Mouse (Mus musculus) left cerebral cortex, adult 2 months (tissue): ENCODE data around the gene Zfp266. TPM values are rescaled to one million over a fixed set of nuclear protein-coding genes. Genes with fewer than 3 reads are reported as not detected.
"Not testable (repeated sequence)": the region's sequence is repeated elsewhere in the genome, so short reads cannot be mapped to it uniquely, and the experiment has no call there.

ENCODE experiments used
- DNase-seq, 2 experiments: peaks; one replicate each; pipeline ENCODE4 v3.0.0; 2021 to 2022; ENCODE audit warnings: low spot score in 2 of 2, mixed read lengths in 1 of 2; ENCODE audit errors: extremely low spot score in 1 of 2
- H3K27ac ChIP-seq: fragments of 200-600 bp; 2 replicates; pipeline ENCODE4 v1.8.1; 2022
- H3K4me3 ChIP-seq: fragments of 200-600 bp; 2 replicates; pipeline ENCODE4 v1.8.1; 2022
- CTCF ChIP-seq: fragments of 200-600 bp; IDR thresholded peaks from 2 replicates; pipeline ENCODE4 v1.8.1; 2022; ENCODE audit warnings: antibody characterized with exemption, mild to moderate bottlenecking, moderate library complexity
- intact Hi-C: fragments of 180-260 bp; cut with DNase I; formaldehyde crosslinking; loops from one replicate; pipeline ENCODE4 v1.15.1; 2025
- long read RNA-seq, 2 experiments: library from polyadenylated mRNA; stranded (forward); transcript quantifications; one replicate each; pipeline ENCODE4 v2.0.0; 2021; ENCODE audit warnings: borderline mapping rate in 2 of 2
- total RNA-seq, 2 experiments: library from RNA; stranded (reverse); gene quantifications; 2 replicates each; pipeline ENCODE4 v1.2.3; 2021

Gene Zfp266
- total RNA-seq, result 10 to 100 TPM; 41.3 to 44.3 TPM
- long read RNA-seq, experiment 1, full-length matches to known transcripts, result 9 of 20 reads
- long read RNA-seq, experiment 1, partial matches to known transcripts, result 3 of 20 reads
- long read RNA-seq, experiment 1, other reads (novel, unspliced or antisense), result 8 of 20 reads
- long read RNA-seq, experiment 2, full-length matches to known transcripts, result 6 of 18 reads
- long read RNA-seq, experiment 2, partial matches to known transcripts, result 2 of 18 reads
- long read RNA-seq, experiment 2, other reads (novel, unspliced or antisense), result 10 of 18 reads

GRCm38 (mm10) chr9:20521306-20521957 lies at the start of gene Zfp266:
Zfp266 (minus strand) TSS chr9:20521417.
- intact Hi-C loops, result loop anchor here (2.0 to 10.0 kb wide), 3 partner anchors 29 to 137 kb away; partner anchors contain the start of genes Zfp426, Zfp560 and Zfp846
- DNase-seq, result peak; percentile 91 to 93
- H3K4me3 ChIP-seq, result peak within 1 kb of the TSS; percentile 72
- peak within 1 kb of the TSS; percentile 94 for H3K27ac ChIP-seq
- TF ChIP-seq CTCF, result no peak

- intact Hi-C loops, result not testable (repeated sequence)
Measured at GRCm38 (mm10) chr9:20565326-20566030, 44.3 kb upstream of the Zfp266 start.

GRCm38 (mm10) chr9:20562177-20562576 lies 41.0 kb upstream of the Zfp266 start:
- DNase-seq, result no peak
- Histone ChIP-seq H3K27ac (no peak overlapping the region), H3K4me3 (no peak overlapping the region)
- intact Hi-C loops, result no loop called here
- no peak for TF ChIP-seq CTCF

More at GRCm38 (mm10) chr9:20565326-20566030, 44.3 kb upstream of the Zfp266 start:
- not testable (repeated sequence) for H3K27ac ChIP-seq, DNase-seq, H3K4me3 ChIP-seq

GRCm38 (mm10) chr9:20552698-20553097 lies 31.5 kb upstream of the Zfp266 start:
- intact Hi-C loops, result no loop called here

GRCm38 (mm10) chr9:20551781-20552275 lies 30.6 kb upstream of the Zfp266 start:
- intact Hi-C loops, result no loop called here
- no peak overlapping the region for H3K4me3 ChIP-seq
- no peak for TF ChIP-seq CTCF
- H3K27ac ChIP-seq, result no peak overlapping the region
- DNase-seq, result no peak

More at GRCm38 (mm10) chr9:20552698-20553097, 31.5 kb upstream of the Zfp266 start:
- no peak overlapping the region for H3K27ac ChIP-seq
- DNase-seq, result no peak
- TF ChIP-seq CTCF, result no peak
- H3K4me3 ChIP-seq, result no peak overlapping the region

DNA sequence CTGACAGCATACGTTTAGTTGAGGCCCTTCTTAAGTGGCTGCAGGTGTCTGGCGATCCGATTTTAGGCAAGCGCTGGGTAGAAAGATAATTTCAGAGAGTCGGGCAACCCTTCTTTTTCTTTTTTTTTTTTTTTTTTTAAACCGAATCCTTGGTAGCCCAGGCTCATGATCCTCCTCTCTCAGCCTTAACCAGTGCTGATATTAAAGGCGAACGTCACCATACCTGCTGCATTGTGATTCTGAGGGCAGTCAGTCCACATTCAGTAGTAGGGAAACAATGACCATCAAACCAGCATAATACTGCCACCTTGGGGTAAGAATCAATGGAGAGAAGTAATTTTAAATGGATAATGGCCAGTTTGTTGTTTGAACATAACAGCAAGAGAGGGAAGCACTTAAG lies 23.9 kb upstream of the Zfp266 start:
- TF ChIP-seq CTCF, result peak; percentile 53
- Histone ChIP-seq H3K4me3 (peak overlapping the region; percentile 50), H3K27ac (no peak overlapping the region; the same call in none of the 2 replicates)
- intact Hi-C loops, result loop anchor here (2.0 kb wide), 1 partner anchor 78 kb away; no protein-coding TSS in a partner anchor
- no peak for DNase-seq

DNA sequence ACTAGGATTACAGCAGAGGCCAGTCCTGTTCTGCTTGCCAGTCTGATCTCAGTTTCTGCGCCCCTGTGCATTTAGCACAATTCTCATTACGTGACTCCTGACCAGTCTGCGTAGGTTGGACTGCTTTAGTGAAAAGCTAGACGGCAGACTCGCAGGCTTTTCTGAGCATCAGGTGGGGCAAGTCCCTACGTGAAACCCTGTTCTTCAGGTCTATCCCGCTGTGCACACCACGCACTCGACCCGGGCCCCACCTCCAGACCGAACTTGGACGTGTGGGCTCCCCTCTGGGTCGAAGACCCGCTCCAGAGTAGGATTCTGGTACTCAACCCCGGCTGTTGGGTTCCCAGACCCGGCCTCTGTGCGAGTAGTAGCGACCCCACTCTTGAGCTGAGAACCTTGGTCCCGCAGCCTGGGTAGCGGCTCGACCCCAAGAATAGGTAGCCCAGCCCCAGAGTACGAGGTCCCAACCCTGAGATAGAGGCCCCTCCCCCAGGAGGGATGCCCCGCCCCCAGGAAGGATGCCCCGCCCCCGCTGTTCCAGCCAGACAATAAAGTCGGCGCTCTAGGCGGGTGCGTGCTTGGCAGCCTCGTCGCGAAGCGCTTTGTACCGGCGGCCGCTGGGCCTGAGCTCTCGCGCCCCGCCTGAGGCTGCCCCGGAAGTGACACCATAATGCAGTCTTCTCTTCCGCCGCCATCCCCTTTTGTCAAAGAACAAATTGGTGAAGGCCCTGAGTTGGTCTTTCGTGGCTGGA lies 23.0 kb upstream of the Zfp266 start:
- intact Hi-C loops, result loop anchor here (2.0 to 5.0 kb wide), 2 partner anchors 38 to 77 kb away; partner anchors contain the start of gene Zfp846
- DNase-seq, result peak; percentile 71 to 78
- Histone ChIP-seq H3K27ac (peak overlapping the region; percentile 80), H3K4me3 (peak overlapping the region; percentile 50)
- TF ChIP-seq CTCF, result peak; percentile 42

- TF ChIP-seq CTCF, result no peak
- intact Hi-C loops, result loop anchor here (5.0 kb wide), 1 partner anchor 39 kb away; the partner anchor contains the start of gene Zfp846
- no peak for DNase-seq
- Histone ChIP-seq H3K4me3 (no peak overlapping the region), H3K27ac (no peak overlapping the region)
Measured at GRCm38 (mm10) chr9:20543496-20543895, 22.3 kb upstream of the Zfp266 start.

DNA sequence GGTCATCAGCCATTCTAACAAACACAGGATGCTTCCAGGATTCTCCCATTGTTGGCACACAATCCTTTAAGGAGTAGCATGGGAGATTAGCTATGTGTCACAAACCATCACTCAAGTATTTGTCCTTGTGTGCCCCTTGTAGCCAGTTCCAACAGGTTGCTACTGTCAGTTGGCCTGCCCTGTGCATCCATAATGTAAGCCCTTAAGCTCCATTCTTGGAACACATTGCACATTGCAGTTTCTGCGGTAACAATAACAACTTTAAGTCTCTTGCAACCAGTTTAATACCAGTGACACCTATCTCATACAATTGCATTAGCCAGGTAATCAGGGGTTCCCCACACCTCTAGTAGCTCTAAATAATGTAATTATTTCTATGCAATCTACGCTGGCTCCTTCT lies 15.4 kb upstream of the Zfp266 start:
- H3K27ac ChIP-seq, result no peak overlapping the region
- no peak for DNase-seq
- no peak overlapping the region for H3K4me3 ChIP-seq
- no peak for TF ChIP-seq CTCF
- intact Hi-C loops, result no loop called here

GRCm38 (mm10) chr9:20534326-20534926 lies 13.2 kb upstream of the Zfp266 start:
- Histone ChIP-seq H3K4me3 (no peak overlapping the region), H3K27ac (no peak overlapping the region)
- no peak for TF ChIP-seq CTCF
- no peak for DNase-seq
- intact Hi-C loops, result no loop called here
